Mouse (Mus musculus) kidney, adult 2 months (tissue): Measurements from ENCODE around the gene Polr1a. TPM values are rescaled to one million over a fixed set of nuclear protein-coding genes. Genes with fewer than 3 reads are reported as not detected.
A peak's percentile ranks its signal among the peaks of the same experiment; 100 is the strongest.

ENCODE experiments used
- DNase-seq: peaks from one replicate; pipeline ENCODE4 v3.0.0; 2021
- H3K27ac ChIP-seq: fragments of 200-500 bp; 2 replicates; pipeline ENCODE4 v1.5.1; 2012; ENCODE audit warnings: low read depth, low read length, control low read depth, inconsistent platforms; ENCODE audit not compliant: insufficient read depth
- H3K27me3 ChIP-seq: fragments of 200-500 bp; replicated peaks from 2 replicates; pipeline ENCODE4 v1.6.1; 2012; ENCODE audit warnings: mild to moderate bottlenecking, moderate library complexity, low read length, inconsistent platforms; ENCODE audit not compliant: control insufficient read depth, insufficient read depth
- H3K36me3 ChIP-seq: fragments of 200-500 bp; 2 replicates; pipeline ENCODE4 v1.6.1; 2012; ENCODE audit warnings: mild to moderate bottlenecking, moderate library complexity, low read length, inconsistent platforms; ENCODE audit not compliant: control insufficient read depth, insufficient read depth
- H3K4me1 ChIP-seq: fragments of 200-500 bp; 2 replicates; pipeline ENCODE4 v1.6.1; 2011; ENCODE audit warnings: low read length; ENCODE audit not compliant: control insufficient read depth, insufficient read depth
- H3K4me3 ChIP-seq: fragments of 200-500 bp; 2 replicates; pipeline ENCODE4 v1.5.1; 2011; ENCODE audit warnings: mild to moderate bottlenecking, low read depth, low read length, control low read depth; ENCODE audit not compliant: insufficient read depth
- CTCF ChIP-seq: fragments of 200-500 bp; conservative IDR thresholded peaks from 2 replicates; pipeline ENCODE4 v1.5.1; 2011; ENCODE audit warnings: low read depth, mild to moderate bottlenecking, control low read depth, low read length, moderate library complexity, mixed read lengths; ENCODE audit not compliant: insufficient read depth, insufficient read length
- POLR2A ChIP-seq: fragments of 200-500 bp; IDR thresholded peaks from one replicate; pipeline ENCODE4 v1.6.1; 2011; ENCODE audit warnings: low read depth, low read length, control low read depth
- WGBS: fragments of 180-500 bp; shearing (Covaris S2); methylation state at CpG from one replicate; pipeline ENCODE4 v1.1.7; 2018; 5-methylcytosine and 5-hydroxymethylcytosine counted together
- polyA plus RNA-seq: library from polyadenylated mRNA; depleted of rRNA; stranded (reverse); fragments of >200 nt; gene quantifications from 2 replicates; pipeline ENCODE4 v1.2.3, GENCODE M21; 2012

The Polr1a gene
- polyA plus RNA-seq, 1 experiment = 11.6 TPM

DNA sequence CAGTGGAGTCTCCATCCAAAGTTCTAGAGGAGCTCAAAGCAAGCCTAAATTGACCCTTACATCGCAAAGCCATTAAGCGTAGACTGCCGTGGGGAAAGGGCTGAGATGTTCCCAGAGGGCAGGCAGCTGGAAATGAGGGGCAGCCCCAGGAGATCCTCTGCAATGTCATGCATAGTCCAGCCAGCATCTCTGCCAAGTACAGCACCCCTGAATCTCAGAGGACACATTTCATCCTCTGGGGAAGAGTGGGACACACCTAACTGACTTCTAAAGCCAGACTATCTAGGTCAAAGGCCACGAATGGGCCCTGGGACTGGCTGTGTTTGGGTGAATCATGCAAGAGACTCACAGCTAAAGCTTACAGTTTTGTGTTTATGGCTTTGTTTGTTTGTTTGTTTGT, 85.2 kb downstream of the Polr1a start:
- Histone ChIP-seq H3K36me3 (no peaks in the 10 kb centered on the region), H3K27ac (no peak overlapping the region), H3K4me3 (no peak overlapping the region), H3K4me1 (no peaks in the 10 kb centered on the region), H3K27me3 (no peaks in the 10 kb centered on the region)
- no peak for DNase-seq
- no peak for TF ChIP-seq POLR2A
- no peak for TF ChIP-seq CTCF
- WGBS = 81% methylated on average over 4 of the region's 4 CpGs

- Histone ChIP-seq H3K27ac (no peak overlapping the region), H3K27me3 (no peaks in the 10 kb centered on the region), H3K4me1 (no peaks in the 10 kb centered on the region), H3K36me3 (no peaks in the 10 kb centered on the region), H3K4me3 (no peak overlapping the region)
- DNase-seq = no peak
- WGBS = 84% methylated on average over 3 of the region's 3 CpGs
- TF ChIP-seq CTCF (no peak), POLR2A (no peak)
Observed at GRCm38 (mm10) chr6:71995081-71995480, 86.2 kb downstream of the Polr1a start.

- Histone ChIP-seq H3K36me3 (no peaks in the 10 kb centered on the region), H3K4me3 (no peak overlapping the region), H3K4me1 (no peaks in the 10 kb centered on the region), H3K27ac (no peak overlapping the region), H3K27me3 (no peaks in the 10 kb centered on the region)
- no peak for DNase-seq
- 94% methylated on average over 1 of the region's 1 CpGs for WGBS
- TF ChIP-seq POLR2A (no peak), CTCF (no peak)
Observed at GRCm38 (mm10) chr6:71997215-71997614, 88.4 kb downstream of the Polr1a start.

DNA sequence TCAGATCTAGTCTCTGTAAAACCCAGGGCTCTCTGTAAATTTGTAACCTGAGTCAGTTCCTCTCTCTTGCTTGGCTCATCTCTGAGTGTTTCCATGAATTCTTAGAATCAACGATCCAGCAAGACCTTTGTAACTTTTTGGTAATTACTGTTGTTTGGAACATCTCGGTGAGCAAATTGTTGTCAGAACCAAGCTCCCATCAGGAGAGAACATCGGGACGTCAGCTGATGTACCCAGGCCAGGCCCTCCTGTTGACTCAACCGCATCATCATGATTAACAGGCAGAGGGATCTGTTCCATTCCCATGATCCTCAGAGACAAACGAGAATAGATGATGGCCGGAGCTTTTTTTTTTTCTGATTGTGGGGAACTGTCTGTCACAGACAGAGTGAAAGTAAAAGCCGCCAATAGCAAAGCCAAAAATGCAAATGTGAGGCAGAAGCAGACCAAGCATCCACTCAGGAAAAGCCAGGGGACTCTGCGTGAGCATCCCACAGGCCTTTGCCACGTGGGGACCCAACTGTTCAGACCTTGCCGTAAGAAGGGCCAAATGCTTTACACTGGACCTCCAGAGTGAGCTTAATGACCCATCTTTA, 91.2 kb downstream of the Polr1a start:
- no peak for TF ChIP-seq POLR2A
- no peak for TF ChIP-seq CTCF
- no peaks in the 10 kb centered on the region for H3K36me3 ChIP-seq
- no peak overlapping the region for H3K4me3 ChIP-seq
- H3K27me3 ChIP-seq = 0 out of 2 replicates have a peak, but pooled peaks cover 1% of the 10 kb centered on the region
- H3K27ac ChIP-seq = no peak overlapping the region
- WGBS = 46% methylated on average over 11 of the region's 11 CpGs
- DNase-seq = peak; percentile 78
- no peaks in the 10 kb centered on the region for H3K4me1 ChIP-seq

GRCm38 (mm10) chr6:72001220-72001777, 92.4 kb downstream of the Polr1a start:
- H3K4me1 ChIP-seq = no peaks in the 10 kb centered on the region
- H3K4me3 ChIP-seq = no peak overlapping the region
- no peak for TF ChIP-seq POLR2A
- no peak for TF ChIP-seq CTCF
- no peak for DNase-seq
- 86% methylated on average over 5 of the region's 5 CpGs for WGBS
- no peaks in the 10 kb centered on the region for H3K36me3 ChIP-seq
- H3K27me3 ChIP-seq = 0 out of 2 replicates have a peak, but pooled peaks cover 1% of the 10 kb centered on the region
- H3K27ac ChIP-seq = no peak overlapping the region

GRCm38 (mm10) chr6:72007411-72008212, 98.8 kb downstream of the Polr1a start:
- Histone ChIP-seq H3K27me3 (0 out of 2 replicates have a peak, but pooled peaks cover 1% of the 10 kb centered on the region), H3K4me1 (no peaks in the 10 kb centered on the region), H3K4me3 (no peak overlapping the region), H3K27ac (no peak overlapping the region), H3K36me3 (no peaks in the 10 kb centered on the region)
- TF ChIP-seq CTCF (no peak), POLR2A (no peak)
- 77% methylated on average over 3 of the region's 3 CpGs for WGBS
- no peak for DNase-seq

DNA sequence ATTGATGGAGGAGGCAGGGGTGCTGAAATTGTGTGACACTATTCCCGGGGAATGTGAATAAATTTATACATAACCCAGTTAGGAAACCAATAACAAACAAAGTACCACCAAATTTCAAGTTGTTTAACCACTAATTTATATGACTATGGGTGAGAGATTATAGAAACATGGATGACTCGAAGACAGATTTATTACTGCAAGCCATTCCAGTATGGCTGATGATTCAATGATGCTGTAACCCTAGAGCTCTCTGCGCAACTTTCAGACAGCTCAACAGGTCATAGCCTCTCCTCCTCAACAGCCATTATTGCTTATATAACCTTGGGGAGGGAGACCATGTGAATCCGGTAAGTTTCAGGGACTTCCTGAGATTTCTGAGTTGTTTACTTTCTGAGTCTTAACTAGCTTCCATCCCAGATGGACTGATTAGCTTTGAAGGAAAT, 99.4 kb downstream of the Polr1a start:
- 86% methylated on average over 4 of the region's 4 CpGs for WGBS
- Histone ChIP-seq H3K4me1 (no peaks in the 10 kb centered on the region), H3K36me3 (no peaks in the 10 kb centered on the region), H3K27ac (no peak overlapping the region), H3K27me3 (no peaks in the 10 kb centered on the region), H3K4me3 (no peak overlapping the region)
- DNase-seq = no peak
- no peak for TF ChIP-seq CTCF
- TF ChIP-seq POLR2A = no peak
